Mouse (Mus musculus) adrenal gland, adult 2 months (tissue): ENCODE results near the gene Scamp5. TPM values are rescaled to one million over a fixed set of nuclear protein-coding genes. Genes with fewer than 3 reads are reported as not detected.
"Not testable (repeated sequence)": the region's sequence is repeated elsewhere in the genome, so short reads cannot be mapped to it uniquely, and the experiment has no call there.

Experiments used
- DNase-seq: peaks from one replicate; pipeline ENCODE4 v3.0.0; 2021
- polyA plus RNA-seq: library from polyadenylated mRNA; depleted of rRNA; stranded (reverse); fragments of >200 nt; gene quantifications from 2 replicates; pipeline ENCODE4 v1.2.3, GENCODE M21; 2012
- total RNA-seq, 2 experiments: library from RNA; stranded (reverse); gene quantifications; 2 replicates each; pipeline ENCODE4 v1.2.3; 2021

Gene Scamp5
- total and polyA plus RNA-seq, 3 experiments = 8.4 to 21.0 (median 18.1) TPM

- DNase-seq = no peak
Observed at GRCm38 (mm10) chr9:57452624-57453462, 15.0 kb downstream of the Scamp5 start.

- no peak for DNase-seq
Observed at GRCm38 (mm10) chr9:57449715-57450114, 18.1 kb downstream of the Scamp5 start.

GRCm38 (mm10) chr9:57440620-57441019, 27.2 kb downstream of the Scamp5 start:
- DNase-seq = no peak

- peak; percentile 94 for DNase-seq
Observed at GRCm38 (mm10) chr9:57439522-57440295, 28.2 kb downstream of the Scamp5 start, which contains the start of gene Ppcdc. Gene Ppcdc (minus strand): TSS chr9:57440124.

- DNase-seq = no peak
Observed at GRCm38 (mm10) chr9:57439083-57439482, 28.8 kb downstream of the Scamp5 start.

GRCm38 (mm10) chr9:57437896-57438614, 29.8 kb downstream of the Scamp5 start:
- no peak for DNase-seq

- DNase-seq = no peak
Observed at GRCm38 (mm10) chr9:57436166-57436565, 31.7 kb downstream of the Scamp5 start.

- DNase-seq = no peak
Observed at GRCm38 (mm10) chr9:57434405-57435165, 33.3 kb downstream of the Scamp5 start.

- peak; percentile 81 for DNase-seq
Observed at GRCm38 (mm10) chr9:57433097-57434032, 34.5 kb downstream of the Scamp5 start.

- DNase-seq = no peak
Observed at GRCm38 (mm10) chr9:57432480-57432879, 35.4 kb downstream of the Scamp5 start.

- no peak for DNase-seq
Observed at GRCm38 (mm10) chr9:57431202-57431601, 36.7 kb downstream of the Scamp5 start.

GRCm38 (mm10) chr9:57428391-57428790, 39.5 kb downstream of the Scamp5 start:
- no peak for DNase-seq

GRCm38 (mm10) chr9:57427937-57428336, 39.9 kb downstream of the Scamp5 start:
- DNase-seq = no peak

GRCm38 (mm10) chr9:57427123-57427522, 40.7 kb downstream of the Scamp5 start:
- DNase-seq = not testable (repeated sequence)

GRCm38 (mm10) chr9:57425116-57425515, 42.7 kb downstream of the Scamp5 start:
- peak; percentile 80 for DNase-seq

GRCm38 (mm10) chr9:57424066-57424465, 43.8 kb downstream of the Scamp5 start:
- no peak for DNase-seq

- DNase-seq = peak; percentile 73
Observed at GRCm38 (mm10) chr9:57421688-57422111, 46.2 kb downstream of the Scamp5 start.

GRCm38 (mm10) chr9:57421121-57421571, 46.7 kb downstream of the Scamp5 start:
- peak; percentile 85 for DNase-seq

- DNase-seq = peak; percentile 98
Observed at GRCm38 (mm10) chr9:57420321-57421120, 47.3 kb downstream of the Scamp5 start.
